Mouse (Mus musculus) MEL (cell line): ENCODE data around the gene Maml2. TPM values are rescaled to one million over a fixed set of nuclear protein-coding genes. Genes with fewer than 3 reads are reported as not detected.

Source experiments
- DNase-seq: peaks from one replicate; pipeline ENCODE4 v3.0.0; 2011; ENCODE audit warnings: low read depth, low spot score
- H3K27ac ChIP-seq: 2 replicates; pipeline ENCODE4 v1.5.1; 2012; ENCODE audit warnings: low read depth, mild to moderate bottlenecking, control low read depth, low read length, moderate library complexity; ENCODE audit not compliant: control insufficient read depth
- H3K27me3 ChIP-seq, 2 experiments: fragments of 150-350 bp in 1 of 2; sonication (generic) in 1 of 2; 2 replicates each; pipeline ENCODE4 v1.6.1; 2012; ENCODE audit warnings: low read length in 2 of 2, mild to moderate bottlenecking in 2 of 2, improper control_type of control experiment in 1 of 2, moderate library complexity in 1 of 2; ENCODE audit not compliant: insufficient read depth in 2 of 2, control insufficient read depth in 1 of 2
- H3K36me3 ChIP-seq, 2 experiments: 2 replicates each; pipeline ENCODE4 v1.6.1; 2012 to 2014; ENCODE audit warnings: low read length in 2 of 2, improper control_type of control experiment in 1 of 2, inconsistent platforms in 1 of 2, mild to moderate bottlenecking in 1 of 2; ENCODE audit not compliant: insufficient read depth in 2 of 2, control insufficient read depth in 1 of 2
- H3K4me1 ChIP-seq, 2 experiments: fragments of 150-350 bp in 1 of 2; sonication (generic) in 1 of 2; 2 replicates each; pipeline ENCODE4 v1.6.1; 2012; ENCODE audit warnings: low read length in 2 of 2, improper control_type of control experiment in 1 of 2, mild to moderate bottlenecking in 1 of 2; ENCODE audit not compliant: insufficient read depth in 2 of 2, control insufficient read depth in 1 of 2
- H3K4me3 ChIP-seq, 2 experiments: fragments of 150-350 bp in 1 of 2; sonication (generic) in 1 of 2; 2 replicates each; pipeline ENCODE4 v1.5.1; 2012; ENCODE audit warnings: low read depth in 2 of 2, low read length in 2 of 2, mild to moderate bottlenecking in 2 of 2, moderate library complexity in 2 of 2, control low read depth in 1 of 2, improper control_type of control experiment in 1 of 2; ENCODE audit not compliant: control insufficient read depth in 1 of 2, insufficient read depth in 1 of 2
- H3K79me2 ChIP-seq: 2 replicates; pipeline ENCODE4 v1.6.1; 2012; ENCODE audit warnings: mild to moderate bottlenecking, low read length, moderate library complexity; ENCODE audit not compliant: control insufficient read depth, poor library complexity, insufficient read depth
- H3K9ac ChIP-seq: 2 replicates; pipeline ENCODE4 v1.6.1; 2012; ENCODE audit warnings: low read depth, mild to moderate bottlenecking, control low read depth, low read length, moderate library complexity; ENCODE audit not compliant: control insufficient read depth, poor library complexity, severe bottlenecking
- H3K9me3 ChIP-seq: fragments of 150-350 bp; sonication (generic); replicated peaks from 2 replicates; pipeline ENCODE4 v1.6.1; 2012; ENCODE audit warnings: mild to moderate bottlenecking, low read length, improper control_type of control experiment, moderate library complexity; ENCODE audit not compliant: insufficient read depth
- CHD1 ChIP-seq: IDR thresholded peaks from 2 replicates; pipeline ENCODE4 v1.6.1; 2012; ENCODE audit warnings: low read depth, mild to moderate bottlenecking, inconsistent platforms, low read length, improper control_type of control experiment
- CTCF ChIP-seq, 3 experiments: IDR thresholded peaks in 2 of 3; conservative IDR thresholded peaks in 1 of 3; 2 replicates each; pipeline ENCODE4 v1.5.1; 2011 to 2012; ENCODE audit warnings: low read length in 3 of 3, low read depth in 2 of 3, mild to moderate bottlenecking in 2 of 3, improper control_type of control experiment in 1 of 3, inconsistent platforms in 1 of 3, mixed read lengths in 1 of 3, moderate library complexity in 1 of 3; ENCODE audit not compliant: control insufficient read depth in 1 of 3, insufficient read depth in 1 of 3, poor library complexity in 1 of 3, severe bottlenecking in 1 of 3
- ELF1 ChIP-seq: IDR thresholded peaks from 2 replicates; pipeline ENCODE4 v1.6.1; 2014; ENCODE audit warnings: low read depth, mild to moderate bottlenecking, inconsistent platforms, low read length, improper control_type of control experiment, moderate library complexity
- ETS1 ChIP-seq: IDR thresholded peaks from 2 replicates; pipeline ENCODE4 v1.6.1; 2012; ENCODE audit warnings: low read depth, mild to moderate bottlenecking, inconsistent platforms, low read length, improper control_type of control experiment, moderate library complexity
- GATA1 ChIP-seq: IDR thresholded peaks from 2 replicates; pipeline ENCODE4 v1.6.1; 2011; ENCODE audit warnings: low read depth, low read length, improper control_type of control experiment
- HCFC1 ChIP-seq: IDR thresholded peaks from 2 replicates; pipeline ENCODE4 v1.6.1; 2012; ENCODE audit warnings: low read depth, mild to moderate bottlenecking, inconsistent platforms, low read length, improper control_type of control experiment, moderate library complexity
- JUND ChIP-seq: IDR thresholded peaks from 2 replicates; pipeline ENCODE4 v1.6.1; 2011; ENCODE audit warnings: low read depth, mild to moderate bottlenecking, improper control_type of control experiment, low read length
- KAT2A ChIP-seq: conservative IDR thresholded peaks from 2 replicates; pipeline ENCODE4 v1.6.1; 2012; ENCODE audit warnings: low read depth, low read length, improper control_type of control experiment, inconsistent platforms
- MAFK ChIP-seq: IDR thresholded peaks from 2 replicates; pipeline ENCODE4 v1.6.1; 2011; ENCODE audit warnings: low read depth, mild to moderate bottlenecking, low read length, improper control_type of control experiment, borderline replicate concordance
- MAZ ChIP-seq: IDR thresholded peaks from 2 replicates; pipeline ENCODE4 v1.6.1; 2012; ENCODE audit warnings: low read depth, mild to moderate bottlenecking, inconsistent platforms, low read length, improper control_type of control experiment
- MEF2A ChIP-seq: IDR thresholded peaks from 2 replicates; pipeline ENCODE4 v1.6.1; 2014; ENCODE audit warnings: low read depth, mild to moderate bottlenecking, inconsistent platforms, low read length, improper control_type of control experiment; ENCODE audit not compliant: poor library complexity, insufficient replicate concordance, severe bottlenecking; ENCODE audit errors: extremely low read depth
- MXI1 ChIP-seq: IDR thresholded peaks from 2 replicates; pipeline ENCODE4 v1.6.1; 2011; ENCODE audit warnings: mild to moderate bottlenecking, low read depth, low read length, improper control_type of control experiment
- MYC ChIP-seq: IDR thresholded peaks from 2 replicates; pipeline ENCODE4 v1.6.1; 2011; ENCODE audit warnings: low read depth, mild to moderate bottlenecking, low read length, improper control_type of control experiment, moderate library complexity
- NELFE ChIP-seq: IDR thresholded peaks from 2 replicates; pipeline ENCODE4 v1.6.1; 2011; ENCODE audit warnings: low read depth, low read length, improper control_type of control experiment
- NRF1 ChIP-seq: IDR thresholded peaks from 2 replicates; pipeline ENCODE4 v1.6.1; 2014; ENCODE audit warnings: low read depth, mild to moderate bottlenecking, inconsistent platforms, low read length, improper control_type of control experiment, moderate library complexity; ENCODE audit not compliant: poor library complexity, insufficient read depth, severe bottlenecking
- POLR2A ChIP-seq, 2 experiments: IDR thresholded peaks; 2 replicates each; pipeline ENCODE4 v1.6.1; 2011 to 2012; ENCODE audit warnings: low read length in 2 of 2, mild to moderate bottlenecking in 2 of 2, control low read depth in 1 of 2, improper control_type of control experiment in 1 of 2, low read depth in 1 of 2, moderate library complexity in 1 of 2; ENCODE audit not compliant: control insufficient read depth in 1 of 2, insufficient read depth in 1 of 2, poor library complexity in 1 of 2
- POLR2AphosphoS2 ChIP-seq: IDR thresholded peaks from 2 replicates; pipeline ENCODE4 v1.6.1; 2011; ENCODE audit warnings: low read length, improper control_type of control experiment
- POLR2AphosphoS5 ChIP-seq: IDR thresholded peaks from 2 replicates; pipeline ENCODE4 v1.6.1; 2012; ENCODE audit warnings: low read depth, borderline replicate concordance, mild to moderate bottlenecking, inconsistent platforms, low read length, moderate library complexity, mixed read lengths
- RCOR1 ChIP-seq: IDR thresholded peaks from 2 replicates; pipeline ENCODE4 v1.6.1; 2012; ENCODE audit warnings: low read depth, mild to moderate bottlenecking, inconsistent platforms, low read length, improper control_type of control experiment
- SIN3A ChIP-seq: IDR thresholded peaks from 2 replicates; pipeline ENCODE4 v1.6.1; 2012; ENCODE audit warnings: low read length, improper control_type of control experiment, inconsistent platforms
- SMC3 ChIP-seq: IDR thresholded peaks from 2 replicates; pipeline ENCODE4 v1.6.1; 2011; ENCODE audit warnings: low read depth, low read length, improper control_type of control experiment
- TAL1 ChIP-seq: IDR thresholded peaks from 2 replicates; pipeline ENCODE4 v1.6.1; 2012; ENCODE audit warnings: mild to moderate bottlenecking, inconsistent platforms, low read length, moderate library complexity, mixed read lengths
- TBP ChIP-seq: IDR thresholded peaks from 2 replicates; pipeline ENCODE4 v1.8.0; 2011; ENCODE audit warnings: low read depth, low read length, improper control_type of control experiment
- ZKSCAN1 ChIP-seq: IDR thresholded peaks from 2 replicates; pipeline ENCODE4 v1.6.1; 2012; ENCODE audit warnings: low read depth, mild to moderate bottlenecking, inconsistent platforms, low read length, improper control_type of control experiment, moderate library complexity
- ZMIZ1 ChIP-seq: IDR thresholded peaks from 2 replicates; pipeline ENCODE4 v1.6.1; 2012; ENCODE audit warnings: low read depth, mild to moderate bottlenecking, inconsistent platforms, low read length, improper control_type of control experiment, moderate library complexity
- ZNF384 ChIP-seq: IDR thresholded peaks from 2 replicates; pipeline ENCODE4 v1.6.1; 2012; ENCODE audit warnings: low read depth, mild to moderate bottlenecking, inconsistent platforms, low read length, improper control_type of control experiment
- polyA plus RNA-seq, 2 experiments: library from polyadenylated mRNA; stranded (reverse) in 1 of 2; unstranded in 1 of 2; fragments of >175 nt in 1 of 2; fragments of >200 nt in 1 of 2; gene quantifications; 2 replicates each; pipeline versions ENCODE4 v1.2.1 to v1.2.4; 2012; ENCODE audit warnings: low replicate concordance in 2 of 2, low read depth in 1 of 2; ENCODE audit not compliant: insufficient read length in 2 of 2, insufficient read depth in 1 of 2, missing spikeins in 1 of 2
- total RNA-seq: library from RNA; depleted of rRNA; stranded (reverse); fragments of 300-350 nt; gene quantifications from 2 replicates; pipeline ENCODE4 v1.2.3, GENCODE M21; 2012

Maml2 gene
- total and polyA plus RNA-seq, 3 experiments: 0.08 to 0.47 TPM; not detected in 1

GRCm38 (mm10) chr9:13626480-13626879 is 328.7 kb downstream of the Maml2 start:
- Histone ChIP-seq H3K27me3 (peaks cover 0 to 1% of the 10 kb centered on the region in 2 experiments; a peak in 2 of 4 replicates), H3K4me3 (no peak overlapping the region), H3K36me3 (no peaks in the 10 kb centered on the region), H3K9me3 (no peaks in the 10 kb centered on the region), H3K9ac (no peak overlapping the region), H3K79me2 (no peaks in the 10 kb centered on the region), H3K4me1 (no peaks in the 10 kb centered on the region), H3K27ac (no peak overlapping the region)
- no peak for TF ChIP-seq POLR2AphosphoS5
- no peak for TF ChIP-seq SMC3
- no peak for TF ChIP-seq ZMIZ1
- no peak for TF ChIP-seq MXI1
- no peak for TF ChIP-seq MYC
- TF ChIP-seq KAT2A: no peak
- no peak for TF ChIP-seq TAL1
- no peak for TF ChIP-seq TBP
- TF ChIP-seq CHD1: no peak
- no peak for TF ChIP-seq ELF1
- no peak for TF ChIP-seq RCOR1
- no peak for TF ChIP-seq ZNF384
- no peak for TF ChIP-seq ETS1
- TF ChIP-seq GATA1: no peak
- no peak for TF ChIP-seq MEF2A
- no peak for TF ChIP-seq SIN3A
- no peak for TF ChIP-seq POLR2AphosphoS2
- no peak for DNase-seq

DNA sequence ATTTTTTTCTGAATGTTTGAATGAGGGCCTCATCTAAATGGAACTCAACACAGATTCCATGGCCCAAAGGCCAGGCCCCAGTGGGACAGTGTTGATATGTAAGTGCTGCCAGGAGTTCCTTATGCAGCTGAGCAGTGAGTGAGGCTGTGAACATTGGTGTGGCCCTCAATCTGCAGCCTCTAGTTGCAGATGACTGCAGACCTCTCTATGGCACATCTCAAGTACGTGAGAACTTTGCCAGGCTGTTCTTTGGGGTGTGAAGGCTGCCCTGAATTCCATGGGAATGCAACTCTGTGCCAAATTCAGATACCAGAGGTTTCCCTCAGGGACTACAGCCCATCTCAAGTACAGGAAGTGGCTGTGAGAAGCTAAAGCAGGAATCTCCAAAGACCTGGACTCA is 335.6 kb downstream of the Maml2 start:
- Histone ChIP-seq H3K9ac (no peak overlapping the region), H3K27me3 (peaks cover under 1 to 4% of the 10 kb centered on the region in 2 experiments; a peak in 2 of 4 replicates), H3K27ac (no peak overlapping the region), H3K36me3 (no peaks in the 10 kb centered on the region), H3K4me1 (no peaks in the 10 kb centered on the region), H3K79me2 (no peaks in the 10 kb centered on the region), H3K4me3 (no peak overlapping the region), H3K9me3 (no peaks in the 10 kb centered on the region)
- TF ChIP-seq CHD1 (no peak), JUND (no peak), NELFE (no peak), POLR2A (IDR thresholded peaks at IDR 0.05; ENCODE audit: control insufficient read depth in 1 of 2, insufficient read depth in 1 of 2, low read depth in 1 of 2, low read length in 2 of 2, poor library complexity in 1 of 2) (no peak), ETS1 (no peak), NRF1 (no peak), ZKSCAN1 (no peak), MAZ (no peak), HCFC1 (no peak), CTCF (IDR thresholded peaks at IDR 0.05 in 2 of 3, conservative IDR thresholded peaks at IDR 0.05 in 1 of 3; ENCODE audit: control insufficient read depth in 1 of 3, insufficient read depth in 1 of 3, low read depth in 2 of 3, low read length in 3 of 3, poor library complexity in 1 of 3, severe bottlenecking in 1 of 3) (no peak), MAFK (no peak)
- DNase-seq: no peak
